Mouse (Mus musculus): ENCODE data around the gene Fam208a. TPM values are rescaled to one million over a fixed set of nuclear protein-coding genes. Genes with fewer than 3 reads are reported as not detected.

Fam208a gene
- polyA plus RNA-seq, 1 experiment from 2014 or later, result 21.5 TPM

DNA sequence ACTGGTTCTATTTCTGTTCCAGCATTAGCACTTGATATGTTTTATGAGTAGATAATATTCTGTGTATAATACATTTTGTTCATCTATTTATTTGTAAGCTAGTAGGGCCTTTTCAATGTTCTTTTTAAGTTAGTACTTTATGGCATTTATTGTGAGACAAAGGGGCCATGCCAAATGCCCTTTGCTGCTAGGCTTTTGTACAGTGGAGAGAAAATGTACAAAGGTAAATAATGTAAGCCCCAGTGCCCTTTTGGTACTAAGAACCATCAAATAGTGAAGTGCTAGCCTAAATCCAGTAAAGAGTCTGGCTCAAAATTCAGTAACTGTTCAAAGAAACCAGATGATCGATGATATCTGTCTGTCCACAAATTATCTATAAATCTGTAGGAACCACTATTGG, 6.3 kb upstream of the Fam208a start:
- Histone ChIP-seq H3K27ac (no peak overlapping the region), H3K27me3 (no peaks in the 10 kb centered on the region), H3K9ac (no peak overlapping the region), H3K4me1 (no peaks in the 10 kb centered on the region), H3K36me3 (no peaks in the 10 kb centered on the region), H3K9me3 (no peaks in the 10 kb centered on the region), H3K4me2 (replicated peaks) (no peak overlapping the region), H3K4me3 (no peak overlapping the region)
- WGBS, result 95% methylated on average over 1 of the region's 1 CpGs
- no peak for ATAC-seq (ENCODE audit: insufficient number of reproducible peaks, insufficient read depth, low FRiP score, low TSS enrichment)

DNA sequence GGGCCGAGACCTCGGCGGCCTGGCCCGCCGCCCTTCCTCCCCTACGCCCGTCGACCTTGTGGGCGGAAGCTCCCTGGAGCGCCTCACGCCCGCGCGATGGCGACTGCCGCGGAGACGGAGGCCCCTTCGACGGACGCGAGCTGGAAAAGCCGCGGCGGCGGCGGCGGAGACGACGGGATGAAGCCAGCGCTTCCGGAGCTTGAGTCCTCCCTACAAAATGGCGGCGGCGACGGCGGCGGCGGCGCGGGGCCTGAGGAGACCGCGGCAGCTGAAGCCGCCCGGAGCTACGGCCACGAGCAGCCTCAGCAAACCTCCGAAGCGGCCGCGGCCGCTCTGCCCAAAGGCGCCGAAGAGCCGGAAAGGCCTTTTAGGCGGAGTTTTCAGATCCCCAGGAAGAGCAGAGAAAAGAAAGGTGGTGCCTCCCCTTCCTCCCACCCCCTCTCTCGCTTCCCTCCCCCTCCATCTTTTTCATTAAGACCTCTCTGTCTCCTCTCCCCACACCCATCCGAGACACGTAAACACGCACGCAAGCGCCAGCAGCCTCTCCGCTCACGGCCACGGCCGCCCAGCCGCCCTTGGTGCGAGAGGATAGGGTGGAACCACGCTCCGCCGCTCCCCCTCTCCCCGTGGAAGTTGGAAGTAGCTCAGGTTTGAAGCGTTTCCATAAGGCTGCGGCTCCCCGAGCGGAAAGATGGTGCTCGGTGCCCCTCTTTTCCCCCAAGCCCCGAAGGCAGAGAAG, 508 bp downstream of the Fam208a start:
- Histone ChIP-seq H3K4me1 (no peaks in the 10 kb centered on the region), H3K36me3 (peaks cover 25% of the 10 kb centered on the region), H3K4me2 (replicated peaks) (peak overlapping the region; percentile 83), H3K9ac (peak overlapping the region; percentile 90), H3K27ac (peak overlapping the region; percentile 99), H3K4me3 (peak overlapping the region; percentile 63), H3K27me3 (no peaks in the 10 kb centered on the region), H3K9me3 (peaks cover 11% of the 10 kb centered on the region; the same call in 1 of the 2 replicates)
- peak; percentile 78 for ATAC-seq (ENCODE audit: insufficient number of reproducible peaks, insufficient read depth, low FRiP score, low TSS enrichment)
- WGBS, result under 1% methylated on average over 78 of the region's 78 CpGs

DNA sequence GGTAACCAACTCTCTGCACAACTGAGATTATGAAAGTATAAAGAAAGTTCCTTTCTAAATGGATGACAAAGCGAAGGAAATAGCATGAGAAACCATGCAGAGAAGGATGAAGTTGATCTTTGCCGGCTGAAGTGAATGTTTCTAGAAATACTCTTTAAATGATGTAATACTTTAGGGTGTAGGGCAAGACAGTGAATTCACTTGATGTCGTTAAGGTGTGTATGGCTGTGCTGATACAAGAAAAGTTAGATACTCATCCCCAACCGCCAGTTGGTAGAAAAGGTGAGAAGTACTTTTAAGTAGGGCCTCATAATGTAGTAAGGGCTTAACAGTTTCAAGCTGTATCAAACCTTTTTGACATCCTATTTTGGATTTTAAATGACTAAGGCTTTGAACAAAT, 1.6 kb downstream of the Fam208a start:
- H3K9me3 ChIP-seq, result peaks cover 11% of the 10 kb centered on the region; the same call in 1 of the 2 replicates
- no peaks in the 10 kb centered on the region for H3K4me1 ChIP-seq
- H3K27ac ChIP-seq, result no peak overlapping the region
- no peak overlapping the region for H3K9ac ChIP-seq
- ATAC-seq (ENCODE audit: insufficient number of reproducible peaks, insufficient read depth, low FRiP score, low TSS enrichment), result no peak
- no peak overlapping the region for H3K4me3 ChIP-seq
- peaks cover 27% of the 10 kb centered on the region for H3K36me3 ChIP-seq
- peak overlapping the region; percentile 83 for H3K4me2 ChIP-seq (replicated peaks)
- no peaks in the 10 kb centered on the region for H3K27me3 ChIP-seq
- WGBS, result 96% methylated on average over 4 of the region's 4 CpGs

DNA sequence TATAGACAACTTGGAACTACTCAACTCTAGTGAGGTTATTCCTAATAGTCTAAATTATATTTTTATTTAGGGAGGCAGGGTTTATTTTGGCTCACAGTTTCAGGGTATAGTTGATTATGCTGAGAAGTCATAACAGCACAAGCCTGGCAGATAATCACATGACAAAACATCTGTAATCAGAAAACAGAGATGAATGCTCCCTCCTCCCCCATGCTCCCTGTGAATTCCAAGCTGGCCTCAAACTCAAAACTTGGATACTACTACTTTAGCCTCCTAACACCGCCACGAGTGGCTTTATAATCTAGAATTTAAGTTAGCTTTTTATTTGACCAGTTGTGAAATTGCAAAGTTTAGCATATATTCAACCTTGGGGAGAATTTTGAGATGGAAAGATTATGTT, 3.4 kb downstream of the Fam208a start:
- 95% methylated on average over 2 of the region's 2 CpGs for WGBS

DNA sequence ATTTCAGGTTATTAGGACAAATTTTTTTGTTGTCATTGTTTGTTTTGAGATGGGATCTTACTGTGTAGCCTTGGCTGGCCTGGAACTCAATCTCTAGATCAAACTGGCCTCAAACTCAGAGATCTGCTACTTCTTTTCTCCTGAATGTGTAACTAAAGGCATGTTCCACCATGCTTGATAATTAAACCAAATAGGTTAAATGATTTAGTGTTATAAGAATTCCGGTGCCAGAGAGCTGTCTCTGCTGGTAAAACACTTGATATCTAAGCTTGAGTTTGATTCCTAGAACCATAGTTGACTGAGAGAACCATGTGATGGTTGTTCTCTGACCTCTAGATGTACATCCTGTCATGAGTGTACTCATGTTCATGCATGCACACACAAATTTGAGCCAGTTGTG, 7.5 kb downstream of the Fam208a start:
- no peak for ATAC-seq (ENCODE audit: insufficient number of reproducible peaks, insufficient read depth, low FRiP score, low TSS enrichment)
- 92% methylated on average over 1 of the region's 1 CpGs for WGBS
- Histone ChIP-seq H3K4me2 (replicated peaks) (no peak overlapping the region), H3K27ac (no peak overlapping the region), H3K9ac (no peak overlapping the region), H3K4me3 (no peak overlapping the region), H3K9me3 (no peaks in the 10 kb centered on the region), H3K27me3 (no peaks in the 10 kb centered on the region), H3K4me1 (no peaks in the 10 kb centered on the region), H3K36me3 (peaks cover 31% of the 10 kb centered on the region)

More for the DNA sequence above, 3.4 kb downstream of the Fam208a start:
- ATAC-seq (ENCODE audit: insufficient number of reproducible peaks, insufficient read depth, low FRiP score, low TSS enrichment), result no peak
- H3K4me1 ChIP-seq, result no peaks in the 10 kb centered on the region
- H3K27me3 ChIP-seq, result no peaks in the 10 kb centered on the region
- H3K27ac ChIP-seq, result no peak overlapping the region
- H3K9ac ChIP-seq, result no peak overlapping the region
- H3K9me3 ChIP-seq, result peaks cover 11% of the 10 kb centered on the region; the same call in 1 of the 2 replicates
- H3K4me3 ChIP-seq, result no peak overlapping the region
- no peak overlapping the region for H3K4me2 ChIP-seq (replicated peaks)
- H3K36me3 ChIP-seq, result peaks cover 31% of the 10 kb centered on the region

DNA sequence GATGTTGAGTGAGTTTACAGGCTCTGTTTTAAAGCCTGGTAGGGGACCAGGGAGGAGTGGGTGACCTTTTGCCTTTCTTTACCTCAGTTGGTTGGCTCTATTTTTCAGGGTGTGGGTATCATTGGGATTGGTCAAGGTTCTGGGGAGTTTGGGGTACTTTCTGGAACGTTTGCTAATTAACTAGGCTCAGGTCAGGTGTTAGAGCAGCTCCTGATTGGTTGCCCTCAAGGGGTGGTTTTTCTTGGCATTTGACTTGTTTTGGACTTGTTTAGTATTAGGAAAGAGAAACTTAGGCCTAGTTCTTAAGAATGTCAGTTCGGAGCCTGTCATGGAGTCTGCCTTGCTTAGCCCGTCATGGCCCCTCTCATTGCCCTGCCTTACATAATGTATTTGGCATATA, 8.2 kb downstream of the Fam208a start:
- WGBS, result 86% methylated on average over 3 of the region's 3 CpGs
- ATAC-seq (ENCODE audit: insufficient number of reproducible peaks, insufficient read depth, low FRiP score, low TSS enrichment), result no peak
- Histone ChIP-seq H3K27ac (no peak overlapping the region), H3K36me3 (peaks cover 29% of the 10 kb centered on the region), H3K4me3 (no peak overlapping the region), H3K4me2 (replicated peaks) (no peak overlapping the region), H3K9ac (no peak overlapping the region), H3K27me3 (no peaks in the 10 kb centered on the region), H3K9me3 (no peaks in the 10 kb centered on the region), H3K4me1 (no peaks in the 10 kb centered on the region)

DNA sequence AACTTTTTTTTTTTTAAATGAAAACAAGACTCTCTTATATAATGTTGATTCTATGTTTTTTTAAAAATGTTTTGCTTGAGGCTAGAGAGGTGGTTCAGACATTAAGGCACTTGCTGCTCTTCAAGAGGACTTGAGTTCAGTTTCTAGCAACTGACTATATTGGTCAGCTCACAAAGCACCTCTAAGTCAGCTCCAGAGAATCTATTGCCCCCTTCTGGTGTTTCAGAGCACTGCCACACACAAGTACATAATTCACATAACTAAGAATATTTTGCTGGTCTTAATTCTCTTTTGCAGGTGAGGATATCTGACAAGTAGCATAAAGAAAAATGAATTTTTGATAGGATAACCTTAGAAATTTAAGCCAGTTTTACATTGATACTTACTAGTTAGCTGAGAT, 12.3 kb downstream of the Fam208a start:
- H3K36me3 ChIP-seq, result peaks cover 40% of the 10 kb centered on the region

DNA sequence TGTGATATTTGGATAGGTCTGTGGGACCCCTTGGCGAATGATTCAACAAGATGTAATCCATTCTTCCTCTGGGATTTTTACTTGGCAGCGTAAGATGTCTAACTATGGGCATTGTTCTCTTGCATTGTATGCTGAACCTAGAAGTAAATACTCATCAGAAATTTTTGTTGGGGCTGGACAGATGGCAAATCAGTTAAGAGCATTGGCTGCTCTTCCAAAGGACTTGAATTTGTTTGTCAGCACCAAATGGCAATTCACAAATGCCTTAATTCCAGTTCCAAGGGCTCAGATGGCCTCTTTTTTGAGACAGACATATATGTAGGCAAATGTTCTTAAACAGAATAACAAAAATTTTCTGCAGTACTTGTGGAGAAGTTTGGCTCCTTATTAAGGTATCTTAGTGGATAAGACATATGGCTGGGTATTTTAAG, 16.2 kb downstream of the Fam208a start:
- 88% methylated on average over 2 of the region's 2 CpGs for WGBS
- no peaks in the 10 kb centered on the region for H3K9me3 ChIP-seq
- ATAC-seq (ENCODE audit: insufficient number of reproducible peaks, insufficient read depth, low FRiP score, low TSS enrichment), result no peak
- no peaks in the 10 kb centered on the region for H3K27me3 ChIP-seq
- H3K4me1 ChIP-seq, result no peaks in the 10 kb centered on the region
- peaks cover 40% of the 10 kb centered on the region for H3K36me3 ChIP-seq
- no peak overlapping the region for H3K27ac ChIP-seq
- H3K4me2 ChIP-seq (replicated peaks), result no peak overlapping the region
- H3K9ac ChIP-seq, result no peak overlapping the region
- H3K4me3 ChIP-seq, result no peak overlapping the region

More for the DNA sequence above, 12.3 kb downstream of the Fam208a start:
- H3K4me2 ChIP-seq (replicated peaks), result no peak overlapping the region
- ATAC-seq (ENCODE audit: insufficient number of reproducible peaks, insufficient read depth, low FRiP score, low TSS enrichment), result no peak
- no peak overlapping the region for H3K4me3 ChIP-seq
- no peaks in the 10 kb centered on the region for H3K4me1 ChIP-seq
- no peaks in the 10 kb centered on the region for H3K27me3 ChIP-seq
- no peak overlapping the region for H3K9ac ChIP-seq
- no peaks in the 10 kb centered on the region for H3K9me3 ChIP-seq
- no peak overlapping the region for H3K27ac ChIP-seq

DNA sequence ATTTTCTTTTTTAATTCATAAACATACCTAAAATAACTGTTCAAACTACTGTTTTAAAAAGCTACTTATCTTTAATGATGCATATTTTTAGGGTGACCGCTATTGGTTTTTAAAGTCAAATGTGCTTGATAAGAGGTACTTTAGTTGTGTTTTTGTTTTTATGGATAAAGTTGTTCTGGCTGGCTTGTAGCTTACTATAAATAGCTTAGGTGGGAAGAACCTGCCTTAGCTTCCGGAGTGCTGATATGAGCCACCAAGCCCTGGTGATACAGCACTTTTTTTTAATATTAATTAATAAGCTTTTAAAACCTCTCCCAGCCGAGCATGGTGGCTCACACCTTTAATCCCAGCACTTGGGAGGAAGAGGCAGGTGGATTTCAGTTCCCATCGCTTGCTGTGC, 18.3 kb downstream of the Fam208a start:
- WGBS, result 94% methylated on average over 4 of the region's 4 CpGs
- Histone ChIP-seq H3K4me2 (replicated peaks) (no peak overlapping the region), H3K27me3 (no peaks in the 10 kb centered on the region), H3K27ac (no peak overlapping the region), H3K4me1 (no peaks in the 10 kb centered on the region), H3K36me3 (peaks cover 43% of the 10 kb centered on the region), H3K9ac (no peak overlapping the region), H3K9me3 (no peaks in the 10 kb centered on the region), H3K4me3 (no peak overlapping the region)
- no peak for ATAC-seq (ENCODE audit: insufficient number of reproducible peaks, insufficient read depth, low FRiP score, low TSS enrichment)

DNA sequence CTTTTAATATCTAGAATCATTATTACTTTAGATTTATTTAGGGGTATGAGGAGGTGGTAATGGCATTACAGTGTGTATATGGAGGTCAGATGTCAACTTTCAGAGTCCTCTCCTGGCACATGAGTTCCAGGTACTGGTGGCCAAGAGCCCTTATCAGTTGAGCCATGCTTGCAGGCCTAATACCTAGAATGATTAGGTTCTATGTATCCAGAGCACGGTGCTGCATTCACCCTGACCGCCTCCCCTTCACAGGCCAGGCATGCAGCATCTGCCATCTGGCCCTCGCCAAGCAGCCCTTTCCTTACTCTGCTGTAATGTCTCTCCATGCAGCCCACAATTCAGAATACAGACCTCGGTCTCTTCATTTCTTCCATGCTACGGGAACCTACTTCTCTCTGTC, 62.8 kb downstream of the Fam208a start:
- peaks cover 81% of the 10 kb centered on the region for H3K36me3 ChIP-seq
- WGBS, result 96% methylated on average over 5 of the region's 5 CpGs
- ATAC-seq (ENCODE audit: insufficient number of reproducible peaks, insufficient read depth, low FRiP score, low TSS enrichment), result no peak

DNA sequence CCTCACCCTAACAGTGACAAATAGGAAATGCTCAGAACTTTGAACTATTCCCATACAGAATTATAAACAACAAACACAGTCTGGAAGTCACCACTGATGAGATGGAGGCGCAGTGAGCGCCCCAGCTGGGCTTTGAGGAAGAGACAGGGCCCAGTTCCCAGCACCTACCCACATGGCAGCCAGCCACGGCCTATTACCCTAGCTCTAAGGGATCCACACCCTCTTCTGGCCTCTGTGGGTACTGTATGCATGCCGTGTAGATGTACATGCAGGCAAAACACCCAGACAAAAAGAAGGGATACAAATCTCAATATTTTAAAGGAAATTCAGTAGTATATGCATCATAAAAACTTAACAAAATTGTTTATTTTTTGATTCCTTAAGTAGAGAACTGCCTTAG, 64.9 kb downstream of the Fam208a start:
- Histone ChIP-seq H3K9ac (no peak overlapping the region), H3K4me3 (no peak overlapping the region), H3K4me1 (no peaks in the 10 kb centered on the region), H3K4me2 (replicated peaks) (no peak overlapping the region), H3K27me3 (no peaks in the 10 kb centered on the region), H3K9me3 (no peaks in the 10 kb centered on the region), H3K27ac (no peak overlapping the region), H3K36me3 (peaks cover 81% of the 10 kb centered on the region)
- no peak for ATAC-seq (ENCODE audit: insufficient number of reproducible peaks, insufficient read depth, low FRiP score, low TSS enrichment)
- WGBS, result 92% methylated on average over 4 of the region's 4 CpGs

More for the DNA sequence above, 62.8 kb downstream of the Fam208a start:
- Histone ChIP-seq H3K4me2 (replicated peaks) (no peak overlapping the region), H3K4me1 (no peaks in the 10 kb centered on the region), H3K4me3 (no peak overlapping the region), H3K9me3 (no peaks in the 10 kb centered on the region), H3K27me3 (no peaks in the 10 kb centered on the region), H3K9ac (no peak overlapping the region), H3K27ac (no peak overlapping the region)

DNA sequence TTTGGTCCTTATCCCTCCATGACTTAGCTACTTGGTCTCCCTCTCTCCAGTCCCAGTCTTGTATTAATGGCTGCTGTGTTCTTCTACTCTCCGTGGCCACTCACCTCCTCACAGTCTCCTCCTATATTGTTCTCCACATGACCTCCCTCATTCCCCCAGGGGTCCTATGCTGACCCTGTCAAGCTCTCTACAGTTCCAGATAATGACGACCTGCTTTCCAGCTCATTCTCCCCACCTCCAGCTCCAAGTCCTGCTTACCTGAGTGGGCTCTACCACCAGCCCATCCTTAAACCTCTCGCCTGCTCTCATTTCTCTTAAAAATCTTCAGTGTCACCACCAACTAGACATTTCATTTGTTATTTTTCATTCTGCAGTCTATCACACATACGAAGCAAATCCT, 72.5 kb downstream of the Fam208a start:
- WGBS, result 82% methylated on average over 4 of the region's 4 CpGs
- no peak for ATAC-seq (ENCODE audit: insufficient number of reproducible peaks, insufficient read depth, low FRiP score, low TSS enrichment)

More for the DNA sequence above, 72.5 kb downstream of the Fam208a start:
- H3K27me3 ChIP-seq, result no peaks in the 10 kb centered on the region
- no peak overlapping the region for H3K4me2 ChIP-seq (replicated peaks)
- no peaks in the 10 kb centered on the region for H3K4me1 ChIP-seq
- peaks cover 44% of the 10 kb centered on the region for H3K36me3 ChIP-seq
- H3K9ac ChIP-seq, result no peak overlapping the region
- no peak overlapping the region for H3K4me3 ChIP-seq
- no peaks in the 10 kb centered on the region for H3K9me3 ChIP-seq
- no peak overlapping the region for H3K27ac ChIP-seq

Measured in embryonic facial prominence, embryonic 12.5 days (tissue).